Mouse (Mus musculus): ENCODE results near the gene Kmt2c. TPM values are rescaled to one million over a fixed set of nuclear protein-coding genes. Genes with fewer than 3 reads are reported as not detected.

Kmt2c gene
- polyA plus RNA-seq, 1 experiment from 2014 or later: 12.1 TPM

DNA sequence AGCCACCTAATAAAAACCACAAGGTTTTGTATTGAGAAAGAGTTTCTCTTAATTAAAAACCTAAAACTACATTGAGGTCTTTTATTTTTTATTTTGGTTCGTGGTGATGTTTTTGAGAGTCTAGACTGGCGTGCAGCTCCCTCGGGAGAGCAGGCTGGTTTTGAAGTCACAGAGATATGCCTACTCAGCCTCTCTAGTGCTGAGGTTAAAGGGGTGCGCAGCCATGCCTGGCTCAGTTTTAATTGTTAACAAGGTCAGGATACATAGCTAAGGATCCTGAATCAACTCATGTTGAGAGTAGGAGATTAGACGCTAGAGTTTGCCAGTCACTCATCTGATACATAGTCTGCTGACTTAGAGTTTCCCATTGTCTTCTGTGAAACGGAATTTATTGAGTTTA lies 237.1 kb downstream of the Kmt2c start:
- peaks cover 49% of the 10 kb centered on the region for H3K36me3 ChIP-seq (ENCODE audit: control insufficient read depth, insufficient read depth, low read length)
- H3K4me1 ChIP-seq (ENCODE audit: control insufficient read depth, insufficient read depth, low read depth, low read length): no peaks in the 10 kb centered on the region
- H3K27ac ChIP-seq (ENCODE audit: low read depth, low read length): no peak overlapping the region
- no peak overlapping the region for H3K4me2 ChIP-seq (ENCODE audit: low read length)
- no peak for ATAC-seq
- 83% methylated on average over 6 of the region's 6 CpGs for whole genome bisulfite sequencing
- no peaks in the 10 kb centered on the region for H3K27me3 ChIP-seq (replicated peaks; ENCODE audit: control insufficient read depth, insufficient read depth, low read length)
- no peak overlapping the region for H3K9ac ChIP-seq (ENCODE audit: low read depth, low read length)
- no peaks in the 10 kb centered on the region for H3K9me3 ChIP-seq (ENCODE audit: control insufficient read depth, low read length)
- H3K4me3 ChIP-seq (ENCODE audit: low read length): no peak overlapping the region

DNA sequence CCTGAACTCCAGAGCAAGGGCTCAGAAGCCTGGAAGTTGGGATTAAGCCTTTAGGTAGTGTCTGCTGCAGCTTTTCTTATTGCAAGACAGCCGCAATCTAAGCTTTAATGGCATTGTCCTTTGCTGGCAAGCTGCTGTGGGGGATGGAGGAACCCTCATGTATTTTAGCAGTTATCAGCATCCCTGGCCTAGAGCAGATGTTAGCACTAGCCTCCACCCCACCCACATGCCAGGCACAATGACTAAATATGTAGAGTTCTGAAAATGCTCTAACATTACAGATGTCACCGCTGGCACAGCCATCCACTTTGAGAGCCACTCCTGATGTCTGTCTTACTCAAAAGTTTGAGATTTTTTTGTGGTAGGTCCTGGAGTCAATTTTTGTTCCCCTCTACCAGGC lies 241.9 kb downstream of the Kmt2c start:
- H3K4me2 ChIP-seq (ENCODE audit: low read length): no peak overlapping the region
- no peak for ATAC-seq
- WGBS: 98% methylated on average over 2 of the region's 2 CpGs

DNA sequence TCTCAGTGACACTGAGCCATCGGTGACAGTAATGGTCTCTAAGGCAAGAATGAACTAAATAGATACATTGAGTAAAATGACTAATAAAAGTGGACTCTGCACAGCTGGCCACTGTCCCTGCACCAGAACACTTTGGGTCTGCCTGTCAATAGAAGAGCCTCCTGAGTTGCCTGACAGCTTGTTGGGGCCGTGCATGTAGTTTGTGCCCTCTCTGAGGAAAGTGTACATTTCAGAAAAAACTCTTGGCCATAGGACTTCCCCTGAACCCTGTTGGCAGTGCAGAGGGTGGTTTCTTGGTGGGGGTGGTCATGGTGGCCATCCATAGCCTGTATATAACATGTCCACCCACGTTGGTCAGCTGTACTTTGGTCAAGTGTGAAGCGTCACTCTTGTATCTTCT lies 244.1 kb downstream of the Kmt2c start:
- H3K4me3 ChIP-seq (ENCODE audit: low read length): no peak overlapping the region
- H3K27ac ChIP-seq (ENCODE audit: low read depth, low read length): no peak overlapping the region
- no peak overlapping the region for H3K9ac ChIP-seq (ENCODE audit: low read depth, low read length)
- no peak for ATAC-seq
- WGBS: 94% methylated on average over 4 of the region's 4 CpGs
- H3K36me3 ChIP-seq (ENCODE audit: control insufficient read depth, insufficient read depth, low read length): peaks cover 54% of the 10 kb centered on the region
- no peaks in the 10 kb centered on the region for H3K27me3 ChIP-seq (replicated peaks; ENCODE audit: control insufficient read depth, insufficient read depth, low read length)
- no peaks in the 10 kb centered on the region for H3K9me3 ChIP-seq (ENCODE audit: control insufficient read depth, low read length)
- H3K4me2 ChIP-seq (ENCODE audit: low read length): no peak overlapping the region
- no peaks in the 10 kb centered on the region for H3K4me1 ChIP-seq (ENCODE audit: control insufficient read depth, insufficient read depth, low read depth, low read length)

More for the DNA sequence above, 241.9 kb downstream of the Kmt2c start:
- Histone ChIP-seq H3K4me1 (ENCODE audit: control insufficient read depth, insufficient read depth, low read depth, low read length) (no peaks in the 10 kb centered on the region), H3K4me3 (ENCODE audit: low read length) (no peak overlapping the region), H3K9ac (ENCODE audit: low read depth, low read length) (no peak overlapping the region), H3K9me3 (ENCODE audit: control insufficient read depth, low read length) (no peaks in the 10 kb centered on the region), H3K36me3 (ENCODE audit: control insufficient read depth, insufficient read depth, low read length) (peaks cover 44% of the 10 kb centered on the region), H3K27ac (ENCODE audit: low read depth, low read length) (no peak overlapping the region), H3K27me3 (replicated peaks; ENCODE audit: control insufficient read depth, insufficient read depth, low read length) (no peaks in the 10 kb centered on the region)

DNA sequence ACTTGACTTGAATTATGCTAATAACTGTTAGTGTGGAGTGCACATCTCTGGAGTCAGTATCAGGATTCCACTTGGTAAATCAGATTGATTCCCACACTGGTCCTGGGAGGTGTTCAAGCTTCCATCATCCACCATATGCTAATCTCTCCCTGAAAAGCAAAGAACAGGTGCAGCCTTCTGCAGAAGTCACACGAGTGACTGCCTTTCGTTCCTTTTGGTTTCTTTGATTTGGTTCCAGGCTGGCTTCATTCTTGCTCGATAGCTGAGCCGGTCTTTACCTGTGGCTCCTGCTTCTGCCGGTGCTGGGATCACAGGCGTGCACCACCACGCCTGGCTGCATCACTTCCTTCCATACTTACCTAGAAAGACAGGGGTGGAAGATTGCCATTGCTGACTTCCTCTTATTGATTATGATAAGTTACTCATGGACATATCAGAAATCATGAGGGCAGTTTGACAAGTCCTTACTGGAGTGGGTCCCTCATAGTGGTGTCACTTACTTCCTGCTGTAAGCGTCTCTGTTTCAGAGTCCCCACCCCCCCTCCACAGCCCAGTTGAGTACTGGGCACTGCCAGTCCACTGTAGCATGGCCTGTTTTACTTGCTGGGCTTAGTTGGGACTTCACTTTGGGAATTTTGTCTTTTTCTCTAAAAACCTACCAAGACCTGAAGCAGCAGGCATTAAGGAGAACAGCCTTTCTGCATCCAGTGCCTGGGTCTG lies 245.6 kb downstream of the Kmt2c start:
- Histone ChIP-seq H3K4me3 (ENCODE audit: low read length) (no peak overlapping the region), H3K9me3 (ENCODE audit: control insufficient read depth, low read length) (no peaks in the 10 kb centered on the region), H3K9ac (ENCODE audit: low read depth, low read length) (no peak overlapping the region), H3K27me3 (replicated peaks; ENCODE audit: control insufficient read depth, insufficient read depth, low read length) (no peaks in the 10 kb centered on the region), H3K4me1 (ENCODE audit: control insufficient read depth, insufficient read depth, low read depth, low read length) (no peaks in the 10 kb centered on the region), H3K36me3 (ENCODE audit: control insufficient read depth, insufficient read depth, low read length) (peaks cover 50% of the 10 kb centered on the region), H3K27ac (ENCODE audit: low read depth, low read length) (no peak overlapping the region), H3K4me2 (ENCODE audit: low read length) (no peak overlapping the region)
- 95% methylated on average over 8 of the region's 8 CpGs for WGBS
- no peak for ATAC-seq

DNA sequence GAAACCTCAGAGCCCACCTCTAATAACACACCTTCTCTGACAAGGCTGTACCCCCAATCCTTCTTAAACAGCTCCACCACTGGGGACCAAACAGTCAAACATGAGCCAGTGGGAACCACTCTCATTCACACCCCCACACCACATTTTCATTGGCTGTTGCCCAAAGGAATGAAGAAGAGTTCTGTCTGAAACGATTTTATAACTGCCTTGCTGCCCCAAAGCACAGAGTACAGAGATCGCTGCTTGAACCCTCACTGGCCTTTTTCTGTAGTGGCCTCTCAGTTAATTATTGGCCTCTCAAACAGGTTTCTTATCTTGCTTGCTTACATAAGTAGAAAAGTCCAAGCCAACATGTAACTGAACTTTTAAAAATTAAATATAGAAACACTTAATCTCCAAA lies 246.2 kb downstream of the Kmt2c start:
- H3K27me3 ChIP-seq (replicated peaks; ENCODE audit: control insufficient read depth, insufficient read depth, low read length): no peaks in the 10 kb centered on the region
- H3K4me3 ChIP-seq (ENCODE audit: low read length): no peak overlapping the region
- H3K4me1 ChIP-seq (ENCODE audit: control insufficient read depth, insufficient read depth, low read depth, low read length): no peaks in the 10 kb centered on the region
- H3K4me2 ChIP-seq (ENCODE audit: low read length): no peak overlapping the region
- H3K27ac ChIP-seq (ENCODE audit: low read depth, low read length): no peak overlapping the region
- WGBS: 84% methylated on average over 2 of the region's 2 CpGs
- H3K9me3 ChIP-seq (ENCODE audit: control insufficient read depth, low read length): no peaks in the 10 kb centered on the region
- ATAC-seq: no peak
- H3K36me3 ChIP-seq (ENCODE audit: control insufficient read depth, insufficient read depth, low read length): peaks cover 45% of the 10 kb centered on the region
- H3K9ac ChIP-seq (ENCODE audit: low read depth, low read length): no peak overlapping the region

DNA sequence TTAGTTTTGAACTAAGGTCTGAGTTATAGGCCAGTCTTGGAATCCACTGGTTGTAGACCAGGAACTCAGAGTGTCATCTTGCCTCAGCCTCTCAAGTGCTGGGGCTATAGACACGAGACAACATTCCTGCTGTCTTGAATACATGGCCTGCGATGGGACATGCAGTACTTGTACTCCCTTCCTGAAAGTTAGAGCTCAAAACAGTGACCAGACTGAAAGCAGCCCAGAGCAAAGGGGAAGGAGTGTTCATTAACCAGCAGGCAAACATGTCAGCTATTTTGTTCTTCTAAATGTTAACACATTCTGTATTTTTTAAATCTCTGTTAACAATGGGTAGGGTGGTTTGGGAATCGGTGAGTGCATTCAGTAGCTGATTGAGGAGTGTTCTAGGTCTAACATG lies 251.5 kb downstream of the Kmt2c start:
- Histone ChIP-seq H3K27me3 (replicated peaks; ENCODE audit: control insufficient read depth, insufficient read depth, low read length) (no peaks in the 10 kb centered on the region), H3K4me2 (ENCODE audit: low read length) (no peak overlapping the region), H3K9me3 (ENCODE audit: control insufficient read depth, low read length) (no peaks in the 10 kb centered on the region), H3K4me3 (ENCODE audit: low read length) (no peak overlapping the region), H3K9ac (ENCODE audit: low read depth, low read length) (no peak overlapping the region), H3K4me1 (ENCODE audit: control insufficient read depth, insufficient read depth, low read depth, low read length) (no peaks in the 10 kb centered on the region), H3K27ac (ENCODE audit: low read depth, low read length) (no peak overlapping the region), H3K36me3 (ENCODE audit: control insufficient read depth, insufficient read depth, low read length) (peaks cover 19% of the 10 kb centered on the region)
- WGBS: 89% methylated on average over 3 of the region's 3 CpGs
- ATAC-seq: no peak

DNA sequence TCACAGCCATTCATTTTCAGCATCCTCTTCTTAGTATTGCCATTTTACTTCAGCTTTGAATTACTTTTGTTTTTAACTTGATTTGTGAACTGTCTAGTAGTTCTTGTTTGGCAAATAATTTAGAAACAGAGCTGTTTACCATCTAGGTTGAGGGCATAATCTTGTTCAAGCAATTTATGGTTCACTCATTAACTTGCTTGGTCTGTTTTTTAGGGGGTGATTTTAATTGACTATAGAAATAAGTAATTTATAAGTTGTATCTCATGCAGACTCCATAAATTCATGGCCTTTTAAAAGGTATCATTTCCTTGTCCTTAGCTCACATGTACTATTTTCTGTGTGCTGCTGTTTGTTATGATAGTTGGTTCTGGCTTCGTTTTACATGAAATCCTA lies 252.1 kb downstream of the Kmt2c start:
- H3K4me3 ChIP-seq (ENCODE audit: low read length): no peak overlapping the region
- no peak overlapping the region for H3K9ac ChIP-seq (ENCODE audit: low read depth, low read length)
- H3K9me3 ChIP-seq (ENCODE audit: control insufficient read depth, low read length): no peaks in the 10 kb centered on the region
- WGBS: 72% methylated on average over 1 of the region's 1 CpGs
- H3K36me3 ChIP-seq (ENCODE audit: control insufficient read depth, insufficient read depth, low read length): peaks cover 13% of the 10 kb centered on the region
- H3K27ac ChIP-seq (ENCODE audit: low read depth, low read length): no peak overlapping the region
- no peak overlapping the region for H3K4me2 ChIP-seq (ENCODE audit: low read length)
- H3K4me1 ChIP-seq (ENCODE audit: control insufficient read depth, insufficient read depth, low read depth, low read length): no peaks in the 10 kb centered on the region
- H3K27me3 ChIP-seq (replicated peaks; ENCODE audit: control insufficient read depth, insufficient read depth, low read length): no peaks in the 10 kb centered on the region
- no peak for ATAC-seq

DNA sequence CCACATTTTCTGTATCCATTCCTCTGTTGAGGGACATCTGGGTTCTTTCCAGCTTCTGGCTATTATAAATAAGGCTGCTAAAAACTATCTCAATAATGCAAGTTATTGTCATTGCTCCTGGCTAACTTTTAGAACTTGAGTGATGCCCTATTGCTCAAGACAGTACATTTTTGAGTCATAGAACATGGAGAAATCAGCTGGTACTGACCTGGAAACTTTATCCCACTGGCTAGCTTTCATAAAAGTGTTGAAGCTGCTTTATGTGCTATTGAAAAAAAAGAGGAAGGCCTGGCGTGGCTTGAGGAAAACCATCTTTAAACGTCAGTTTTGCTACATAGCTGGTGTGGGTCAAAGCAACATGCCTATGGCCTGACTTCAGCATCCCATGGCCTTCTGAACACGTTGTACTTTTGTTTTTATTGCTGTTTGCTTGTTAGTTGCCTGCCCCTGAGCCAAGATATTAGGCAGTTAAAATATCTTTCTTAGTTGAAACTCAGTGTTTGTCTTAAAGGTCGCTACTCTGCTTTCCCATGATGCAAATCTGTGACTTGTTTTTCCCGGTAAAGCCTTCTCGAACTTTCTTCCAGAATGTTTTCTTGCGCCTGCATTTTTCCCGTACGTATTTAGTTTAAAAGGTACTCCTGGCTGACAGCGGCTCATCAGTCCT lies 252.6 kb downstream of the Kmt2c start:
- H3K4me1 ChIP-seq (ENCODE audit: control insufficient read depth, insufficient read depth, low read depth, low read length): no peaks in the 10 kb centered on the region
- H3K9me3 ChIP-seq (ENCODE audit: control insufficient read depth, low read length): no peaks in the 10 kb centered on the region
- H3K9ac ChIP-seq (ENCODE audit: low read depth, low read length): no peak overlapping the region
- H3K27ac ChIP-seq (ENCODE audit: low read depth, low read length): no peak overlapping the region
- WGBS: 92% methylated on average over 10 of the region's 10 CpGs
- ATAC-seq: no peak
- H3K4me2 ChIP-seq (ENCODE audit: low read length): no peak overlapping the region
- peaks cover 9% of the 10 kb centered on the region for H3K36me3 ChIP-seq (ENCODE audit: control insufficient read depth, insufficient read depth, low read length)
- H3K4me3 ChIP-seq (ENCODE audit: low read length): no peak overlapping the region
- no peaks in the 10 kb centered on the region for H3K27me3 ChIP-seq (replicated peaks; ENCODE audit: control insufficient read depth, insufficient read depth, low read length)

DNA sequence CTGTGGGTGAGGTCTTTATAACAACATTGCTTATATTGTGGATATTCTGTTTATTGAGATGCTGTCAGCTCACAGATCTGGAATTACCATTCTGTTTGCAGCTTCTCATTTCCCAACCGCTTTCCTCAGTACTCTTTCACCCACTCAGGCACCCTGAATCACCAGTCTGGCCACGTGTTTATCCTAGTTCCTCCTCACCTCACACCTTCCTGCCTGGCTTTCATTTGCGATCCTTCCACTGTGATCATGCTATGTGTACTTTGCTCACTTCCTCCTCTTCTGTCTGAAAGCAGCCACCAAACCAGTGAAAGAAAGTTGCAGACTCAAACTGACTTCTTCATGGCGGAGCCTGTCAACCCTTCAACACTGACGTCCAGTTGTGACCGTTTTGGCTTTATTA lies 255.5 kb downstream of the Kmt2c start:
- Histone ChIP-seq H3K27ac (ENCODE audit: low read depth, low read length) (no peak overlapping the region), H3K4me1 (ENCODE audit: control insufficient read depth, insufficient read depth, low read depth, low read length) (no peaks in the 10 kb centered on the region), H3K4me2 (ENCODE audit: low read length) (no peak overlapping the region), H3K9me3 (ENCODE audit: control insufficient read depth, low read length) (no peaks in the 10 kb centered on the region), H3K9ac (ENCODE audit: low read depth, low read length) (no peak overlapping the region), H3K27me3 (replicated peaks; ENCODE audit: control insufficient read depth, insufficient read depth, low read length) (no peaks in the 10 kb centered on the region), H3K36me3 (ENCODE audit: control insufficient read depth, insufficient read depth, low read length) (peaks cover 3% of the 10 kb centered on the region), H3K4me3 (ENCODE audit: low read length) (no peak overlapping the region)
- no peak for ATAC-seq
- 94% methylated on average over 6 of the region's 6 CpGs for WGBS

Data from hindbrain, embryonic 16.5 days (tissue).